Mouse (Mus musculus) testis, adult 2 months (tissue): ENCODE data around the gene Gm3250.

Source experiments
- CTCF ChIP-seq: fragments of 200-500 bp; IDR thresholded peaks from 2 replicates; pipeline ENCODE4 v1.5.1; 2012; ENCODE audit warnings: low read depth, mild to moderate bottlenecking, inconsistent platforms, low read length, moderate library complexity; ENCODE audit not compliant: control insufficient read depth, insufficient read depth, insufficient replicate concordance
- POLR2A ChIP-seq: fragments of 200-500 bp; IDR thresholded peaks from 2 replicates; pipeline ENCODE4 v1.6.1; 2012; ENCODE audit warnings: low read depth, mild to moderate bottlenecking, inconsistent platforms, low read length, moderate library complexity; ENCODE audit not compliant: control insufficient read depth

- TF ChIP-seq CTCF (no peak), POLR2A (no peak)
Measured at GRCm38 (mm10) chr10:77804095-77804494, 21.8 kb upstream of the Gm3250 start.
